Mouse (Mus musculus) limb, embryonic 15.5 days (tissue): ENCODE data around the gene Defa25. TPM values are rescaled to one million over a fixed set of nuclear protein-coding genes. Genes with fewer than 3 reads are reported as not detected.
"Not testable (repeated sequence)": the region's sequence is repeated elsewhere in the genome, so short reads cannot be mapped to it uniquely, and the experiment has no call there.

Source experiments
- ATAC-seq: fragments of 200-750 bp; cut with Nextera tagmentation; 2 replicates; pipeline ENCODE4 v1.8.0; 2017; ENCODE audit warnings: low read depth, moderate TSS enrichment; ENCODE audit not compliant: insufficient number of reproducible peaks, low FRiP score, low TSS enrichment
- H3K27ac ChIP-seq: fragments of 300-500 bp; sonication (generic); 2 replicates; pipeline ENCODE4 v1.5.1; 2015; ENCODE audit warnings: moderate library complexity, mild to moderate bottlenecking, inconsistent platforms
- H3K27me3 ChIP-seq: fragments of 300-500 bp; sonication (generic); 2 replicates; pipeline ENCODE4 v1.6.1; 2015; ENCODE audit warnings: inconsistent platforms
- H3K36me3 ChIP-seq: fragments of 300-500 bp; sonication (generic); 2 replicates; pipeline ENCODE4 v1.6.1; 2015; ENCODE audit warnings: inconsistent platforms
- H3K4me1 ChIP-seq: fragments of 300-500 bp; sonication (generic); 2 replicates; pipeline ENCODE4 v1.6.1; 2015; ENCODE audit warnings: inconsistent platforms
- H3K4me2 ChIP-seq: fragments of 300-500 bp; sonication (generic); 2 replicates; pipeline ENCODE4 v1.6.1; 2015; ENCODE audit warnings: mild to moderate bottlenecking, inconsistent platforms
- H3K4me3 ChIP-seq: fragments of 300-500 bp; sonication (generic); 2 replicates; pipeline ENCODE4 v1.5.1; 2015; ENCODE audit warnings: mild to moderate bottlenecking, inconsistent platforms
- H3K9ac ChIP-seq: fragments of 300-500 bp; sonication (generic); 2 replicates; pipeline ENCODE4 v1.6.1; 2015; ENCODE audit warnings: inconsistent platforms
- H3K9me3 ChIP-seq: fragments of 300-500 bp; sonication (generic); 2 replicates; pipeline ENCODE4 v1.6.1; 2016; ENCODE audit warnings: inconsistent platforms
- WGBS: fragments of 180-500 bp; shearing (Covaris S2); methylation state at CpG from one replicate; pipeline ENCODE4 v1.1.7; 2015; 5-methylcytosine and 5-hydroxymethylcytosine counted together
- polyA plus RNA-seq: library from polyadenylated mRNA; unstranded; fragments of >200 nt; fragmentation: Nextera tagmentation; extraction: Ambion mirVana; gene quantifications from 2 replicates; pipeline ENCODE4 v1.2.1, GENCODE M21; 2015

Gene Defa25
- not detected in 2 replicates for polyA plus RNA-seq

DNA sequence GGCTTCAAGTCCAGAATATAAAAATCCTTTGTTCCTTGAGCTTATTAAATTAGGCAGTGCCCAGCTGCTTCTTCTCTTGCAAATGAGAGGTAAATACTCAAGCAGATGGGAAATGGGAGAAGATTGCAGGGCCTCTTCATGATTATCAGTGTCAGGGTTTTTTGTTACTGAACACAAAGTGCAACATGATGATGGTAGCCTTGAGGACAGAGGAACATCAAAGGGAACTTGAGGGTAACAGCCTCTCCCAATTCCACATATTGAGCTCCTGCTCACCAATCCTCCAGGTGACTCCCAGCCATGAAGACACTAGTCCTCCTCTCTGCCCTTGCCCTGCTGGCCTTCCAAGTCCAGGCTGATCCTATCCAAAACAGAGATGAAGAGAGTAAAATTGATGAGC, at the start of gene Defa25:
TSS of gene Defa25 (plus strand) at position 301 of the 400 bp plus-strand sequence.
- not testable (repeated sequence) for H3K27ac ChIP-seq, ATAC-seq, H3K9me3 ChIP-seq, H3K27me3 ChIP-seq, H3K4me3 ChIP-seq, H3K4me1 ChIP-seq, H3K9ac ChIP-seq, H3K36me3 ChIP-seq, H3K4me2 ChIP-seq

DNA sequence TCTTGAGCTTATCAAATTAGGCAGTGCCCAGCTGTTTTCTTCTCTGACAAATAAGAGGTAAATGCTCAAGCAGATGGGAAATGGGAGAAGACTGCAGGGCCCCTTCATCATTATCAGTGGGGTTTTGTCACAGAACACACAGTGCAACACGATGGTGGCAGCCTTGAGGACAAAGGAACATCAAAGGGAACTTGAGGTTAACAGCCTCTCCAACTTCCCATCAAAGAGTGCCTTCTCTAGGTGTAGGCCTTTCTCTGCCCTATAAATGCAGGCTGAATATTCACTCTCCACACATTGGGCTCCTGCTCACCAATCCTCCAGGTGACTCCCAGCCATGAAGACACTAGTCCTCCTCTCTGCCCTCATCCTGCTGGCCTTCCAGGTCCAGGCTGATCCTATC, 29.5 kb upstream of the Defa25 start, which contains the start of gene Defa23:
TSS of gene Defa23 (plus strand) at position 301 of the 400 bp plus-strand sequence.
- ATAC-seq, H3K4me2 ChIP-seq, H3K27me3 ChIP-seq, H3K9ac ChIP-seq, H3K27ac ChIP-seq, H3K4me1 ChIP-seq, H3K36me3 ChIP-seq, H3K9me3 ChIP-seq, H3K4me3 ChIP-seq: not testable (repeated sequence)
- WGBS = no CpG with 5 or more reads among the region's 1 CpGs

DNA sequence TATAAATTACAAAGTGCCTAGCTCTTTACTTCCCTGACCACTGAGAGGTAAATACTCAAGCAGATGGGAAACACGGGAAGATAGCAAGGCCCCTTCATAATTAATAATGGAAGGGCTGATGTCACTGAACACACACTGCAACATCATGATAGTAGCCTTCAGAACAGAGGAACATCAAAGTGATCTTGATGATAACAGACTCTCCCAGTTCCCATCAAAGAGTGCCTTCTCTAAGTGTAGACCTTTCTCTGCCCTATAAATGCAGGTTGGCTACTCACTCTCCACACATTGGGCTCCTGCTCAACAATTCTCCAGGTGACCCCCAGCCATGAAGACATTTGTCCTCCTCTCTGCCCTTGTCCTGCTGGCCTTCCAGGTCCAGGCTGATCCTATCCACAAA, 19.5 kb upstream of the Defa25 start, which contains the start of gene Defa35:
TSS of gene Defa35 (plus strand) at position 301 of the 400 bp plus-strand sequence.
- H3K4me1 ChIP-seq, H3K9ac ChIP-seq, H3K27me3 ChIP-seq, ATAC-seq, H3K4me3 ChIP-seq, H3K9me3 ChIP-seq, H3K36me3 ChIP-seq, H3K4me2 ChIP-seq, H3K27ac ChIP-seq: not testable (repeated sequence)
- 79% methylated on average over 1 of the region's 1 CpGs for WGBS

GRCm38 (mm10) chr8:21093106-21093505, 8.9 kb downstream of the Defa25 start:
- H3K27me3 ChIP-seq = no peaks in the 10 kb centered on the region
- no peak overlapping the region for H3K4me3 ChIP-seq
- no peak overlapping the region for H3K27ac ChIP-seq
- no peaks in the 10 kb centered on the region for H3K36me3 ChIP-seq
- no peak for ATAC-seq
- 42% methylated on average over 4 of the region's 4 CpGs for WGBS
- no peaks in the 10 kb centered on the region for H3K4me1 ChIP-seq
- H3K9me3 ChIP-seq = no peaks in the 10 kb centered on the region
- no peak overlapping the region for H3K9ac ChIP-seq
- H3K4me2 ChIP-seq = no peak overlapping the region

- 60% methylated on average over 1 of the region's 2 CpGs for WGBS
- H3K9ac ChIP-seq, H3K4me2 ChIP-seq, H3K27ac ChIP-seq, ATAC-seq, H3K4me1 ChIP-seq, H3K9me3 ChIP-seq, H3K27me3 ChIP-seq, H3K4me3 ChIP-seq, H3K36me3 ChIP-seq: not testable (repeated sequence)
Measured at GRCm38 (mm10) chr8:21095950-21096349, 11.7 kb downstream of the Defa25 start, which contains the start of gene Gm14851. Gm14851 (minus strand) TSS chr8:21096050.

DNA sequence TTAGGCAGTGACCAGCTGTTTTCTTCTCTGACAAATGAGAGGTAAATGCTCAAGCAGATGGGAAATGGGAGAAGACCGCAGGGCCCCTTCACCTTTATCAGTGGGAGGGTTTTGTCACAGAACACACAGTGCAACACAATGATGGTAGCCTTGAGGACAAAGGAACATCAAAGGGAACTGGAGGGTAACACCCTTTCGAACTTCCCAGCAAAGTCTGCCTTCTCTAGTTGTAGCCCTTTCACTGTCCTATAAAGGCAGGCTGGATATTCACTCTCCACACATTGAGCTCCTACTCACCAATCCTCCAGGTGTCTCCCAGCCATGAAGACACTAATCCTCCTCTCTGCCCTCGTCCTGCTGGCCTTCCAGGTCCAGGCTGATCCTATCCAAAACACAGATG, 50.1 kb downstream of the Defa25 start, which contains the start of gene Defa30:
TSS of gene Defa30 (plus strand) at position 301 of the 400 bp plus-strand sequence.
- not testable (repeated sequence) for H3K27ac ChIP-seq, H3K36me3 ChIP-seq, H3K9ac ChIP-seq, H3K4me3 ChIP-seq, H3K9me3 ChIP-seq, H3K4me1 ChIP-seq, H3K4me2 ChIP-seq, ATAC-seq, H3K27me3 ChIP-seq
- WGBS = 58% methylated on average over 3 of the region's 3 CpGs

Other genes starting within 250 kb of the Defa25 start
- not detected in 2 replicates for gene Defb33, start 191.8 kb upstream of the Defa25 start, polyA plus RNA-seq
- gene Gm15056, start 181.8 kb upstream of the Defa25 start, polyA plus RNA-seq = not detected in 2 replicates
- gene Gm6040, start 162.4 kb upstream of the Defa25 start, polyA plus RNA-seq = not detected in 2 replicates
- not detected in 2 replicates for gene AY761185, start 139.7 kb upstream of the Defa25 start, polyA plus RNA-seq
- gene Defa21, start 58.9 kb upstream of the Defa25 start, polyA plus RNA-seq = not detected in 2 replicates
- not detected in 2 replicates for gene Defa23, start 29.4 kb upstream of the Defa25 start, polyA plus RNA-seq
- gene Defa35, start 19.4 kb upstream of the Defa25 start, polyA plus RNA-seq = not detected in 2 replicates
- not detected in 2 replicates for gene Gm14851, start 11.6 kb downstream of the Defa25 start, polyA plus RNA-seq
- not detected in 2 replicates for gene Defa30, start 50.2 kb downstream of the Defa25 start, polyA plus RNA-seq
- gene Defa22, start 77.8 kb downstream of the Defa25 start, polyA plus RNA-seq = not detected in 2 replicates
- not detected in 2 replicates for gene Defa31, start 107.2 kb downstream of the Defa25 start, polyA plus RNA-seq
- not detected in 2 replicates for gene Gm15293, start 117.1 kb downstream of the Defa25 start, polyA plus RNA-seq
- gene Gm15292, start 165.3 kb downstream of the Defa25 start, polyA plus RNA-seq = not detected in 2 replicates
- gene Defa27, start 231.1 kb downstream of the Defa25 start, polyA plus RNA-seq = not detected in 2 replicates
- gene Defa29, start 242.6 kb downstream of the Defa25 start, polyA plus RNA-seq = not detected in 2 replicates